Mouse (Mus musculus) midbrain, embryonic 12.5 days (tissue): ENCODE measurements around the gene Lpar3. TPM values are rescaled to one million over a fixed set of nuclear protein-coding genes. Genes with fewer than 3 reads are reported as not detected.

Source experiments
- ATAC-seq: fragments of 200-750 bp; cut with Nextera tagmentation; 2 replicates; pipeline ENCODE4 v1.8.0; 2017; ENCODE audit warnings: low read depth, moderate TSS enrichment, moderate library complexity; ENCODE audit not compliant: low FRiP score
- H3K27ac ChIP-seq: fragments of 300-500 bp; sonication (generic); replicated peaks from 2 replicates; pipeline ENCODE4 v1.5.1; 2016; ENCODE audit warnings: mild to moderate bottlenecking
- H3K27me3 ChIP-seq: fragments of 300-500 bp; sonication (generic); 2 replicates; pipeline ENCODE4 v1.6.1; 2016; ENCODE audit warnings: mild to moderate bottlenecking
- H3K36me3 ChIP-seq: fragments of 300-500 bp; sonication (generic); 2 replicates; pipeline ENCODE4 v1.6.1; 2016
- H3K4me1 ChIP-seq: fragments of 300-500 bp; sonication (generic); 2 replicates; pipeline ENCODE4 v1.6.1; 2016
- H3K4me2 ChIP-seq: fragments of 300-500 bp; sonication (generic); replicated peaks from 2 replicates; pipeline ENCODE4 v1.6.1; 2016; ENCODE audit warnings: mild to moderate bottlenecking, moderate library complexity
- H3K4me3 ChIP-seq: fragments of 300-500 bp; sonication (generic); 2 replicates; pipeline ENCODE4 v1.5.1; 2016; ENCODE audit warnings: mild to moderate bottlenecking
- H3K9ac ChIP-seq: fragments of 300-500 bp; sonication (generic); replicated peaks from 2 replicates; pipeline ENCODE4 v1.6.1; 2016; ENCODE audit warnings: mild to moderate bottlenecking, moderate library complexity
- H3K9me3 ChIP-seq: fragments of 300-500 bp; sonication (generic); 2 replicates; pipeline ENCODE4 v1.6.1; 2016; ENCODE audit warnings: mild to moderate bottlenecking
- WGBS: fragments of 180-500 bp; shearing (Covaris S2); methylation state at CpG from one replicate; pipeline ENCODE4 v1.1.7; 2016; 5-methylcytosine and 5-hydroxymethylcytosine counted together
- polyA plus RNA-seq: library from polyadenylated mRNA; unstranded; fragments of >200 nt; fragmentation: Nextera tagmentation; extraction: Ambion mirVana; gene quantifications from 2 replicates; pipeline ENCODE4 v1.2.1, GENCODE M21; 2016

The Lpar3 gene
- polyA plus RNA-seq, 1 experiment from 2014 or later = 0.52 TPM

DNA sequence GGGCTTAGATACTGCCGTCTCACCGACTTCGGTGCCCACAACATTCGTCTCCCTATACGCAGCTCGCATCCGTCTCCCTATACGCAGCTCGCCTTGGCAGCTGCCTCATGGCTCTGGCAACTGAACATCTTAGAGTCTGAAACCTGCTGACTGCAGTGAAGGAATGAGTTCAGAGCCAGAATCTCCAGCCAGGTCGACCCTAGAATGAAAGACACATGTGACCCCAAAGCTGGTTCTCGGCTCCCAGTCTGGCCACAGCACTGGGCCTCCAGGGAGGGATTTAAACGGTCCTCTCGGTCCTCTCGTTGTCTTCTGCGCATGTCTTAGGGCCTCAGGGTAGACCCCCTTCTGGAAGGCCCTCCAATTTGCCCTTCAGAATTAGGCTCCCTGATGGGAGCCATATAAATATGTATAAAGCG lies 97.8 kb downstream of the Lpar3 start:
- H3K4me2 ChIP-seq = peak overlapping the region; percentile 31
- H3K9me3 ChIP-seq = no peaks in the 10 kb centered on the region
- H3K4me3 ChIP-seq = no peak overlapping the region
- H3K27me3 ChIP-seq = peaks cover 5% of the 10 kb centered on the region; the same call in 1 of the 2 replicates
- H3K9ac ChIP-seq = 0 out of 2 replicates have a peak overlapping the region, but pooled peaks have one; percentile 28
- H3K36me3 ChIP-seq = no peaks in the 10 kb centered on the region
- 46% methylated on average over 16 of the region's 16 CpGs for WGBS
- H3K27ac ChIP-seq = peak overlapping the region; percentile 75
- peak; percentile 79 for ATAC-seq
- H3K4me1 ChIP-seq = peaks cover 20% of the 10 kb centered on the region

- WGBS = 9% methylated on average over 13 of the region's 13 CpGs
- H3K27me3 ChIP-seq = peaks cover 5% of the 10 kb centered on the region; the same call in 1 of the 2 replicates
- peaks cover 20% of the 10 kb centered on the region for H3K4me1 ChIP-seq
- peak overlapping the region; percentile 75 for H3K27ac ChIP-seq
- no peaks in the 10 kb centered on the region for H3K36me3 ChIP-seq
- peak overlapping the region; percentile 31 for H3K4me2 ChIP-seq
- peak; percentile 82 for ATAC-seq
- H3K9me3 ChIP-seq = no peaks in the 10 kb centered on the region
- H3K4me3 ChIP-seq = no peak overlapping the region
- 0 out of 2 replicates have a peak overlapping the region, but pooled peaks have one; percentile 28 for H3K9ac ChIP-seq
Measured at GRCm38 (mm10) chr3:146318987-146319386, 98.2 kb downstream of the Lpar3 start.

DNA sequence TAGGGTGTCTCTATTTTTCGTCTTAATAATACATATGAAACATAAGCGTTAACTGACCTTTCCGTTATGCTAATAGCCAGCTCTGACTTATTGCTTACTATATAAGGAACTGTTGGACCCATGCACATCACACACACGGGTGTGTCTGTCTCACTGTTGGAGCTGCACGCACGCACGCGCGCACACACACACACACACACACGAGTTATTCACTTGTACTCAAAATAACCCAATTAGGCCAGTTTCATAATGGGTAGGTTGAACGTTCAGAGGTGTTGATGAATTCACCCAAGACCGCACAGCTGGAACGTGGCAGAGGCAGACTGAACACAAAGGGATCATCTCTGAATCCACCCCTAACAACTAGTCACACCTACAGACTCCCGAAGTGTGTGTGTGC lies 98.7 kb downstream of the Lpar3 start:
- no peak overlapping the region for H3K4me2 ChIP-seq
- no peak overlapping the region for H3K9ac ChIP-seq
- H3K27ac ChIP-seq = peak overlapping the region; percentile 75
- H3K4me1 ChIP-seq = peaks cover 20% of the 10 kb centered on the region
- WGBS = 78% methylated on average over 14 of the region's 14 CpGs
- no peaks in the 10 kb centered on the region for H3K9me3 ChIP-seq
- peak; percentile 20; the same call in 1 of the 2 replicates for ATAC-seq
- no peaks in the 10 kb centered on the region for H3K36me3 ChIP-seq
- H3K27me3 ChIP-seq = peaks cover 5% of the 10 kb centered on the region; the same call in 1 of the 2 replicates
- no peak overlapping the region for H3K4me3 ChIP-seq

- peaks cover 18% of the 10 kb centered on the region for H3K4me1 ChIP-seq
- no peaks in the 10 kb centered on the region for H3K9me3 ChIP-seq
- no peak overlapping the region for H3K4me3 ChIP-seq
- no peak for ATAC-seq
- no peak overlapping the region for H3K9ac ChIP-seq
- H3K4me2 ChIP-seq = no peak overlapping the region
- WGBS = 71% methylated on average over 8 of the region's 8 CpGs
- H3K27me3 ChIP-seq = peaks cover 5% of the 10 kb centered on the region; the same call in 1 of the 2 replicates
- no peak overlapping the region for H3K27ac ChIP-seq
- no peaks in the 10 kb centered on the region for H3K36me3 ChIP-seq
Measured at GRCm38 (mm10) chr3:146324949-146325348, 104.2 kb downstream of the Lpar3 start.

DNA sequence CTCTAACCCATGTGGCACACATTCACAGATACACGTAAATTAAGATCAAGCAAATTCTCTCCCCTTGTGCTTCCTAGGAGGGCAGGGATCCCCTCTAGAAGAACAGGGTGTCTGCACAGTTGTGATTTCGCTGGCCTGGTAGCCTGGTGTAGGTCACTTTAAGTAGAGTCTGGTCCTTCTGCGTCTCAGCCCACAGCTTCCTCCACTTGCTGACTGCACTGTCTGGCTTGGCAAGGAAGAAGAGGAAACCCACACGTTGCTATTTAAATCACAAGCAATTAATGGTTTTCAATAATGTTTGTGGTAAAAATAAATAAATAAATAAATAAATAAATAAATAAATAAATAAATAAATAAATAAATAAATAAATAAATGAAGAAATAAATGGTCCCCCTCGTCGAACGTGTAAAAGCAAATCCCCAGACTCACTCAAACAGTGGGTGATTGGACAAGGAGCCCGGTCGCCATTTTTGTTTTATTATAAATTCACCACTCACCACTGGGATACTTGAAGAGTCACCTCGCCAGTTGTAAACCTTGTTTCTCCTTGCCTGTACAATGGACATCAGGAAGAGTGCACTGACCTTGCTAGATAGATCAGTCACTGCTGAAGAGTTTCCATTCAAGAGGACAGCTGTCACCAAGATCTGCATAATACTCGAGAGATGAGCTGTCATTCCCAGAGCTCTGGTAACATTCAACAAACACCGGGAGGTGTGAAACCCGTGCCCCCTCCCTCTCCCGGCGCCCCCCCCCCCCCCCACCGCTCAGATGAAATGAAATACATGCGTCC lies 106.2 kb downstream of the Lpar3 start:
- peak overlapping the region; percentile 56 for H3K4me2 ChIP-seq
- no peaks in the 10 kb centered on the region for H3K36me3 ChIP-seq
- H3K9me3 ChIP-seq = no peaks in the 10 kb centered on the region
- peak overlapping the region; percentile 80 for H3K27ac ChIP-seq
- WGBS = 40% methylated on average over 14 of the region's 17 CpGs
- peak; percentile 25; the same call in 1 of the 2 replicates for ATAC-seq
- H3K9ac ChIP-seq = peak overlapping the region; percentile 52; the same call in 1 of the 2 replicates
- H3K4me3 ChIP-seq = peak overlapping the region; percentile 31; the same call in 1 of the 2 replicates
- peaks cover 18% of the 10 kb centered on the region for H3K4me1 ChIP-seq
- H3K27me3 ChIP-seq = peaks cover 11% of the 10 kb centered on the region

- Histone ChIP-seq H3K4me1 (peaks cover 18% of the 10 kb centered on the region), H3K4me3 (peak overlapping the region; percentile 31), H3K9me3 (no peaks in the 10 kb centered on the region), H3K4me2 (peak overlapping the region; percentile 56), H3K27me3 (peaks cover 12% of the 10 kb centered on the region), H3K9ac (peak overlapping the region; percentile 52; the same call in 1 of the 2 replicates), H3K36me3 (no peaks in the 10 kb centered on the region), H3K27ac (peak overlapping the region; percentile 80)
- under 1% methylated on average over 13 of the region's 13 CpGs for WGBS
- ATAC-seq = peak; percentile 83
Measured at GRCm38 (mm10) chr3:146327537-146328255, 106.9 kb downstream of the Lpar3 start.

DNA sequence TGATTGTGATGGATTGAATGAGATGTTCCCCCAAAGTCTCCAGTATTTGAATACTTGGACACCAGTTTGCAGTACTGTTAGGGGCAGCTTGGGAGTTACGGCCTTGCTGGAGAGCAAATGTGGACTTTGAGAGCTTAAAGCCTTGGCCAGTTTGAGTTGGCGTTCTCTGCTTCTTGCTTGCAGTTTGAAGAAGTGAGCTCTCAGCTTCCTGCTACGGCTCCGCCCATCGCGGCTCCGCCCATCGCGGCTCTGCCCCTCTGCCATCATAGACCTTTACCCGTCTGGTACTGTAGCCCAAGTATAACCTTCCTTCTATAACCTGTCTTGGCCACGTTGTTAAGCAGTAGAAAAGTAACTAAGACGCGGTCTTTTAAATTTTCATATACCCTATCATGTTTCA lies 108.0 kb downstream of the Lpar3 start:
- H3K9me3 ChIP-seq = no peaks in the 10 kb centered on the region
- H3K27ac ChIP-seq = no peak overlapping the region
- H3K4me1 ChIP-seq = peaks cover 18% of the 10 kb centered on the region
- H3K27me3 ChIP-seq = peaks cover 12% of the 10 kb centered on the region
- H3K4me3 ChIP-seq = peak overlapping the region; percentile 4; the same call in 1 of the 2 replicates
- H3K4me2 ChIP-seq = peak overlapping the region; percentile 56
- no peak overlapping the region for H3K9ac ChIP-seq
- WGBS = 20% methylated on average over 13 of the region's 13 CpGs
- ATAC-seq = no peak
- H3K36me3 ChIP-seq = no peaks in the 10 kb centered on the region

DNA sequence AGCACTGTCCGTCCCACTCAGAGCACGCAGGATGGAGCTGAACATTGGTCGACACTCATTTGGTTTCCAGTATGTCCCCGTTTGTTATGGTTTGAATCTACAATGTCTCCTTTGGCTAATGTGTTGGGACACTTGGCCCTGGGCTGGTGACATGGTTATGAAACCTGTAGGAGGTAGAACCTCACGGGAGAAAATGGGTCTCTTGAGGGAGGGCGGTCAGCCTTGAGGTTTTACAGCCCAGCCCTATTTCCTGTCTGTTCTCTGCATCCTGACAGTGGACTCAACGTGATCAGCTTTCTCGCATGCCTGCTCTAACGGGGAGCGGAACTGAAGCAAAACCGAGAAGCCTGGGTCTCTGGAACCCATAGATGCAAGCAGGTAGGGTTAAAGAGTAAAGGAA lies 111.1 kb downstream of the Lpar3 start:
- no peak overlapping the region for H3K4me3 ChIP-seq
- H3K9me3 ChIP-seq = no peaks in the 10 kb centered on the region
- peaks cover 26% of the 10 kb centered on the region for H3K4me1 ChIP-seq
- H3K27me3 ChIP-seq = peaks cover 7% of the 10 kb centered on the region
- no peak for ATAC-seq
- no peak overlapping the region for H3K9ac ChIP-seq
- H3K36me3 ChIP-seq = no peaks in the 10 kb centered on the region
- 87% methylated on average over 11 of the region's 11 CpGs for WGBS
- no peak overlapping the region for H3K4me2 ChIP-seq
- no peak overlapping the region for H3K27ac ChIP-seq

GRCm38 (mm10) chr3:146333270-146333669 lies 112.5 kb downstream of the Lpar3 start:
- peaks cover 7% of the 10 kb centered on the region for H3K27me3 ChIP-seq
- no peak overlapping the region for H3K27ac ChIP-seq
- no peak for ATAC-seq
- peaks cover 28% of the 10 kb centered on the region for H3K4me1 ChIP-seq
- no peaks in the 10 kb centered on the region for H3K9me3 ChIP-seq
- WGBS = 92% methylated on average over 3 of the region's 3 CpGs
- H3K4me2 ChIP-seq = no peak overlapping the region
- H3K4me3 ChIP-seq = no peak overlapping the region
- H3K36me3 ChIP-seq = no peaks in the 10 kb centered on the region
- no peak overlapping the region for H3K9ac ChIP-seq

GRCm38 (mm10) chr3:146334070-146334469 lies 113.3 kb downstream of the Lpar3 start:
- no peaks in the 10 kb centered on the region for H3K36me3 ChIP-seq
- no peak for ATAC-seq
- H3K27ac ChIP-seq = peak overlapping the region; percentile 35; the same call in 1 of the 2 replicates
- H3K9ac ChIP-seq = no peak overlapping the region
- H3K4me2 ChIP-seq = no peak overlapping the region
- 24% methylated on average over 7 of the region's 7 CpGs for WGBS
- H3K9me3 ChIP-seq = no peaks in the 10 kb centered on the region
- peaks cover 7% of the 10 kb centered on the region for H3K27me3 ChIP-seq
- H3K4me3 ChIP-seq = no peak overlapping the region
- H3K4me1 ChIP-seq = peaks cover 26% of the 10 kb centered on the region
